Mouse (Mus musculus): ENCODE data around the gene Pgbd5.

DNA sequence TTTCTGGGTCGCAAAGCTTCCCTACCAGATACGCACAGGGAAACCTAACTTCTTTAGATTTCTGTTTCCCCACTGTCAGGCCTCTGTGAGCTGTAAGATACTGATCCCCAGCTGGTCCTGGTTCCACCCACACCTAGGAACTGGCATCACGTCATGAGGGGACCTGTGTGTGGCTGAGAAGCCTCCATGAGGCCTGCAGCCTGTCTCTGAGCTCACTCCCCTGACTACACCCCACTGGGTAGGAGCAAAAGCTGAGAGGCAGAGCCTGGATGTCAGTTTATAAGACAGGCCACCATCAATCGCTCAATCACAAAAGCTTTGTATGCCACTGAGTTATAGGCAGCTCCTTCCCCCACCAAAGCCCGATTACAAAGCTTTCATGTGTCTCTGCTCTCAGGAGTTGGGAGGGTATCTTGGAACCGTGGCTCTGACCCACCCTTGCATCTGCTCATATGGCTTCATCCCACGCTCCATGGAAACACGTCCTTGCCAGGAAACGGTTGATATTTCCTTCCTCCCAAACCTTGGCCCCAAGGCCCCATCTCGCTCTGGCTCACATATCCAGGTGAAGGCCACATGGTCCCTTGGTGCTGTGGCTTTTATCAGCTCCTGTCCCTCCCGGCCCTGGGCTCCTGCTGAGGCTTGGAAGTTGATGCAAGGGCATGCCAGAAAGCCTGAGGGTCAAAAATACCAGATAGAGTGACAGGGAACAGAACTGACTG is 26.1 kb downstream of the Pgbd5 start:
- TF ChIP-seq GATA1 (IDR thresholded peaks at IDR 0.05; ENCODE audit: low read length) = no peak
- TF ChIP-seq TAL1 (IDR thresholded peaks at IDR 0.05; ENCODE audit: low read length) = no peak
